Mouse (Mus musculus) layer of hippocampus, adult 8-10 months (tissue): ENCODE measurements around the gene Pde7b. TPM values are rescaled to one million over a fixed set of nuclear protein-coding genes. Genes with fewer than 3 reads are reported as not detected.

Source experiments
- DNase-seq, 2 experiments: peaks; one replicate each; pipeline ENCODE4 v3.0.0; 2022; ENCODE audit warnings: low spot score in 2 of 2
- total RNA-seq, 4 experiments: library from RNA; stranded (reverse); gene quantifications; 2 replicates each; pipeline ENCODE4 v1.2.4; 2022

Pde7b gene
- total RNA-seq, 4 experiments from 2014 or later: 17.9 to 26.5 (median 22.1) TPM

DNA sequence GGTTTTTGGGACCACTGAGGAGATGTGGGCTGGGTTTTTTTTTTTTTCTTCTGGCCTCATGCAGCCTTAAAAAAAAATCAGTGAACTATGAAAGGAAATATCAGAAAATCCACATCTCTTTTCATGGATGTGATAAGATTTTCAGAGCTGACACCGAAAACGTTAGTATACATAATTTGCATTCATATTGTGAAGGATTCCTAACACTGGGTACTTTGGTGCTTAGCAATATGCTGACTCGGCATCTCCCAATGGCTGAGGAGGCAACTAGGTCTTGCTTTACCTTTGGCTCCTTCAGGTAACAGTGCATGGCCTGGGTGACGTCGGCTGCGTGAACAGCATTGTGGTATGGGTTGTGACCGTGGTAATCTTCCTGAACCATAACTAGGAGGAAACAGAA, 289.0 kb downstream of the Pde7b start:
- no peak for DNase-seq

GRCm38 (mm10) chr10:20431336-20431735, 293.5 kb downstream of the Pde7b start:
- DNase-seq: no peak

- DNase-seq: no peak
These were observed 303.5 kb downstream of the Pde7b start for GRCm38 (mm10) chr10:20421299-20421883.

GRCm38 (mm10) chr10:20420296-20420695, 304.6 kb downstream of the Pde7b start:
- DNase-seq: no peak

DNA sequence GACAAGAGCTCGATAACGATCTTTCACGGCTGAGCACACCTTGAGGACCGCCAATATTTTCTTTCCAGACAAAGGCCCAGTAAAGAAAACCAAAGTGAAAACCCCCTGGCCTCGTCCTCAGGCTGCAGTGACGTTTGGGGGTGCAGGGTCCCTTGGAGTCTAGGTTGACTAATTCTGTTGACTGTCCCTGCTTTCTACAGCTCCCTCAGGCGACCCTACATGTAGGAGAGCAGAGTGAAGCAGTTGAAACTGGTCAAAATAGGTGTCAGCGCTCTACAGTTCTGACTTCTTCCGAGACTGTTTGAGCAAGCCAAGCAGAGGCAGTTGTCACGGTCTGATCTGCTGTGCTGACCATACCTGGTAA, 306.0 kb downstream of the Pde7b start:
- no peak for DNase-seq

GRCm38 (mm10) chr10:20418202-20418855, 306.5 kb downstream of the Pde7b start:
- no peak for DNase-seq

GRCm38 (mm10) chr10:20409181-20409580, 315.7 kb downstream of the Pde7b start:
- DNase-seq: no peak

GRCm38 (mm10) chr10:20408336-20408735, 316.5 kb downstream of the Pde7b start:
- no peak for DNase-seq

- DNase-seq: peak in 1 of 2 experiments; percentile 31
These were observed 319.4 kb downstream of the Pde7b start for GRCm38 (mm10) chr10:20405471-20405870.

DNA sequence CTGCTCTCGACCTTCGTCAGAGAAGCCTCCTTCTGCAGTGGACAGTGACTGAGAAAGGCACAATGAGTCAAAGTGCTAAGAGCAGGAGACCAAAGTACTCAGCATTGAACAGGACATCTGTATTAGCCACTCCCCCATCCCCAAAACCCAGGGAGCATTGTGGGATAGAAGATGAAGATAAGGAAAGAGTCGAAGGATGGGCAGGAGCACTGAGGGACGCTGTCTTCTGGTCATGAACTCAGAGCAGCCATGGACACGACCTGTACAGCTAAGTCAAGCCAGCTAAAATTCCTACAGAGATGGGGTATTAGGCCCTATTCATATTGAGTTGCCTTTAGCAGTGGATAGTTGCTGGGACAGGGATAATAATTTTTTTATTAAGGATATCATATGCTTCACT, 321.9 kb downstream of the Pde7b start:
- no peak for DNase-seq

- no peak for DNase-seq
These were observed 324.5 kb downstream of the Pde7b start for GRCm38 (mm10) chr10:20400406-20400805.

DNA sequence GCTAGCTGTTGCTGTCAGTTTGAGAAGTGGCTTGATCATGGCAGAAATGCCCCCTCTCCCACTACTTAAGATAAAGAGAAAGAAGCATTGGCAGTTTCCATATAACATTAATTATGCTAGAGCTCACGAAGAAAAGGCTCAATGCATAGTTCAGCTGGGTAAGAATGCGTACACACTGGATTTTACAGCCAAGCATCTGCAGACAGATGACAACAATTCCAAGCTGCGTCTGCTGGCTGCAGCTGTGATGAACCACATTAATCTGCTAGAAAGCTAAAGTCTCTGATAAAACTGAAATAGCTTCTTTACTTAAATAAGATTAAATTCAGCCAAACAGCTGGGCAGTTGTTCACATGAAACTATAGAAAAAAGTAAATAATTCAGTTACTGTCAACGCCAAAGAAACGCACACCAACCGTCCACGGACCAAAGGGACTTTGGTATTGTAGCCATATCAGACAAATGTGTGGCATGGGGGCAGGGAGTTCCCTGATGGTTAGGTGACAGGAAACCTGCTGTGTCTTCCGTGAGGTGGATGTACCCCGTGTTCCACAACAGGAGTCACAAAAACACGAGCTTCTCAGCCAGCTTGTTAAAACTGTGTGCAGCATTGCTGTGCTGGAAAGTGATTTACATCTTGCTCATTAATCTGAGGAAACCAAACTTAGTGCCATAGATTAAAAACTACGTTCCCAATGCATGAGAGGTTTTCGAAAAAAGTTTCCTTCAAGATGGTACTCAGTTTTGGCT, 326.1 kb downstream of the Pde7b start:
- DNase-seq: no peak

- no peak for DNase-seq
These were observed 326.7 kb downstream of the Pde7b start for GRCm38 (mm10) chr10:20398224-20398623.

DNA sequence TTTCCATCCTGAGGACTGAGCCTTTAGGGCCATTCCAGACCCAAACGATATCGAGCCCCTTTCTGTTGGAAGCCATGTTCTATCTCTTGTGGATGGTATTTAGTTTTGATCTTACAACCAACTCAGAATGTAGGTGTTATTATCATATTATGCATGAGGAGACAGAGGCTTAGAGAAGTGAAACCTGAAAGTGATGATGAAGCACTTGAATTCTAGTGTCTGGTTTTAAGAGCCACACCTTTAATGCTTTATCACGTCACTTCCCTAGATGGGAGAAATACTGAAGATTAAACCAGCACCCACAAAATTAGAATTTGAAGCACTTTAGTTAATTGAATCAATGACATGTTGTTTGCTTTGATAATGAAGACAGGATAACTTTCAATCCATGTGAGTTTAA, 329.1 kb downstream of the Pde7b start:
- DNase-seq: no peak

GRCm38 (mm10) chr10:20394815-20395214, 330.1 kb downstream of the Pde7b start:
- no peak for DNase-seq

- DNase-seq: no peak
These were observed 334.3 kb downstream of the Pde7b start for GRCm38 (mm10) chr10:20390568-20390967.

DNA sequence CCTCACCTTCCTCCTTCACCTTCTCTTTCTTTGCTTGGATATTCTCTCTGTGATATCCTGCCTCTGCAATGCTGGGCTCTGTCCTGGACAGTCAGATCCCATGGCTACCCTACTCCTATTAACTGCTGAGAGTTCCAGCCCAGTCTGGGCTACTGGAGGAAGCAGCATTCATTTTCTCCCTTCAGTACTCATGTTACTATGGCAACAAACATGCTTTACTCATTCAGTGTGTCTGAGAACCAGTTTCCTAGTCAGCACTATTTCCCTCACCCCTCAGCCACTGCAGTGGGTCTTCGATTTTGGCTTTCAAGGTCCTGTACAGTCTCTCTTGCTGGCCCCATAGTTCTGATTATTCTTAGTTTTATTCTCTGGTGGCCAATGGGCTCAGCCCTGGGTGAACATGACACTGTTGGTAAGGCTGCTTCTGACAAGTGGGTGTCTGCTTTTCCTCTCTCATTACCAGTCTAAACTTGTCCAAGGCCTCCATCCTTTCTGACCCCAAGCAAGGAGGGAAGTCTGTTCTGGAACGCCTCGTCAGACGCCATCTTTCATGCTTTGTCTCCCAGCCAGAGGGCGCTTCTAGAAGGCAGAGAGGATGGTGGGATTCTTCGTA, 342.0 kb downstream of the Pde7b start:
- no peak for DNase-seq

DNA sequence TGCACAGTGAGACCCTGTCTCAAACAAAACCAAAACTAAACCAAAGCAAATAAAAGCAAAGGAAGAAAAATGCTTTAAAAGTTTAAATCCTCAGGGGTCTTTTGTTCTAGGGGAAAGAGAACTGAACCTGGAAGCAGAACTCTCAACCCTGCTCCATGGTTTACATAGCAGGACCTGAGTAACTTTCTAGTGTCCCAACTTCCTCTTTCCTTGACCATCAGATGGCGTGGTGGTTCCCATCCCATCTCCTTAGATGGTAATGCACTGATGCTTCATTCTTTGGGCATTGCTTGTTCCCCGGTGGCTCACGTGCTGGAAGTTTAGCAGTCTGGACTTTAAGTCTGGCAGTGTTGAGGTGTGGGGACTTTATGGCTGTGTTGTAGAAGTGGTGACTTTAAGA, 343.5 kb downstream of the Pde7b start:
- no peak for DNase-seq

DNA sequence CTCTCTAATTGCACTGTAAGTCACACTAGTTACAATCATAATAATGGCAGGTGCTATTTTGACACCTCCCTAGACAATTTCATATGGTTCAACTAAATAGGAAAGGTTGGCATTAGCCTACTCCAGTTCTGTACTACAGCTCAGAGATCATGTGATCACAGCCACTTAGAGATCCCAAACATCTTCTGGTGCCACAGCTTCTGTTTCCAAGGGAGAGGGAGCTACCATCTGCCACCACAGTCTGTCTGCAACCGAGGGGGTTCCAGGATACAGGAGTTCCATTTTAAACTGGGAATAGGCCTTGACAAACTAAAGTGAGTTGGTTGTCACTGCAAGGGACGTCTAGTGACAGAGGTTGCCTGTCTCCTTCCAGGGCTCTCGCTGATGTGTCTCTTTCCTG, 344.1 kb downstream of the Pde7b start:
- peak; percentile 84 to 85 for DNase-seq

DNA sequence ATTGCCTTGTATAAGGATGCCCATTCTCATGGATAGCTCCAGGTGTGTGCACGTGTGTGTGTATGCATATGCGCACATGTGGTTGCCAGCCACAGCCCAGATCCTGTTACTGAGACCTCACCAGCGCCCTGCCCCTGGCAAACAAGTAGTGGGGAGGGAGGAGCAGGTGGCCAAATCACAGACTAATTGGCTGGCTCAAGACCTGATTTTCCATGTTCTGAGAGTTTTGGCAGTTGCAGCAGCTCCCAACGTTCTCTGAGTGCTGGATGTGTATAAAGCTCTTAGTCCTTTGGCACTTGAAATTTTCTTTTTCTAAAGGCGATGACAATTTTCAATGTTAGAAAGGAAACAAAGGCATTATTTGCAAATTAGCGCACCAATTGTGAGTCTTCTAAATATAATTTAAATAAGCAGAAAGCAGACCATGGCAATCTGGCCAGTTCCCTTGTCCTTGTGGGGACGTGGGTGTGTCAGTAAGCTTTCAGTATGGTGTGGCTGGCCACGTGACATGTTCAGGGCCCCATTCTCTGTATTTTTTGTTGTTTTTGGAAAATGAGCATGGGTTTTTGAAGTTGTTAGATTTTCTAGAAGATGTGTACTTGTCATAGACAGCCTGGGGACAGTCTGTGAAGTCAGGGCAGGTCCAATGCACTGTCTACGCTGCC, 345.7 kb downstream of the Pde7b start:
- DNase-seq: peak; percentile 33 to 54

DNA sequence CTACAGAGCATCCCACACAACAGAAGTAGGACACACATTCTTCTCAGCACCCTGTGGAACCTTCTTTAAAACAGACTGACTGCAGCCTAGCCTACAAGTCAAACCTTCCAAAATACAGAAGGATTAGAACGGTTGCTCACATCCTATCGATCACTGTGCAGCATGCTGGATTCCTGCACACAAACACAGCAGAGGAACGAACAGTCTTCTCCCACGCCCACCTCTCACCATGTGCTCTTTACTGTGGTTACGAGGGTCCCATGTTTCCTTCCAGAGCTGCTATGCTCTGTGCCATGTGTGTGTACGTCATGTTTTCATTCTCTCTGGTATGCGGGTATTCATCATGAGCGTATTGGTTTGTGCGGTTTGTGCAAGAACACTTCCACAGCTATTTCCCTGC, 347.3 kb downstream of the Pde7b start:
- peak; percentile 44 to 56 for DNase-seq

GRCm38 (mm10) chr10:20372046-20372445, 352.8 kb downstream of the Pde7b start:
- DNase-seq: no peak
